Mouse (Mus musculus): ENCODE results near the gene Asb17. TPM values are rescaled to one million over a fixed set of nuclear protein-coding genes. Genes with fewer than 3 reads are reported as not detected.

Asb17 gene
- polyA plus RNA-seq, 1 experiment from 2014 or later, result 6.4 TPM

DNA sequence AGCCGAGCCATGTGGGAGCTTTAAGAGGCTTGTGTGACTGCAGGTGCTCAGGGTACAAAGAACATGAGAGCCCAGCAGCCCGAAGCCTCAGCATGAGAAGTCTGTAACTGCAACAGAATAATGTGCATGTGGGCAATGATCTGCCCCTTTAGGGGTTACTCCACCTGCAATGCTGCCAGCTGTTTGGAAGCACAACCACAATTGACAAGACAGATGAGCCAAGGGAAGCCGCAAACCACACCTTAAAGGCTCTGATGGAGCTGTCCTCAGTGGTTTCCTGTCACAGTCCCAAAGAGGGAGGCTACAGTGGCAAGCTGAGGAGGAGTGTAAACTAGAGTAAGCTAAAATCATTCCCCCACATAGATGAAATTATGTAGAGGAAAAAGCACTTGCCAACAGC is 51.4 kb downstream of the Asb17 start:
- Histone ChIP-seq H3K27ac (no peak overlapping the region), H3K9ac (no peak overlapping the region), H3K4me2 (no peak overlapping the region), H3K36me3 (no peaks in the 10 kb centered on the region), H3K4me3 (replicated peaks) (no peak overlapping the region), H3K4me1 (replicated peaks) (peaks cover 14% of the 10 kb centered on the region), H3K9me3 (replicated peaks) (no peaks in the 10 kb centered on the region), H3K27me3 (no peaks in the 10 kb centered on the region; the same call in 1 of the 2 replicates)
- DNase-seq (no peak), ATAC-seq (ENCODE audit: low read depth) (no peak)
- 39% methylated on average over 3 of the region's 3 CpGs for WGBS (ENCODE audit: insufficient replicate concordance)

DNA sequence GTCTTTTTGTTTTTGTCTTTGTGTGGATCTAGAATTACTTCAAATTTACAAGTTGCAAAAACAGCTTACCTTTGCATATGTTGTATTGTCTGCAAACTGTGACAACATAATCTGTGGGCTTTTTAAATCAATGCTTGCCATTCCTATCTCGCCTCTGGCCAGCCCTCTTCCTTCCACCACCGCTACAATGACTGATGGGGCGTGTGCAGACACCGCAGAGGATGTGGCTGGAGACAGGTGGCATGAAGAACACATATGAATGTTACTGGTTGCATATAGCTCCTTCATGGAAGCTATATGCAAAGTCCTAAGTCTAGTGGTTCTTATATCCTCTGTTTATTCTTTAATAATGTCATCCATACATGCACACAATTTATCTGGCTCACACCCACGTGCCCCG is 53.2 kb downstream of the Asb17 start:
- H3K9ac ChIP-seq, result no peak overlapping the region
- H3K27ac ChIP-seq, result no peak overlapping the region
- no peak overlapping the region for H3K4me3 ChIP-seq (replicated peaks)
- no peaks in the 10 kb centered on the region for H3K36me3 ChIP-seq
- H3K4me1 ChIP-seq (replicated peaks), result peaks cover 27% of the 10 kb centered on the region
- H3K9me3 ChIP-seq (replicated peaks), result no peaks in the 10 kb centered on the region
- no peaks in the 10 kb centered on the region; the same call in 1 of the 2 replicates for H3K27me3 ChIP-seq
- DNase-seq (no peak), ATAC-seq (ENCODE audit: low read depth) (no peak)
- H3K4me2 ChIP-seq, result no peak overlapping the region
- WGBS (ENCODE audit: insufficient replicate concordance), result 25% methylated on average over 6 of the region's 6 CpGs

DNA sequence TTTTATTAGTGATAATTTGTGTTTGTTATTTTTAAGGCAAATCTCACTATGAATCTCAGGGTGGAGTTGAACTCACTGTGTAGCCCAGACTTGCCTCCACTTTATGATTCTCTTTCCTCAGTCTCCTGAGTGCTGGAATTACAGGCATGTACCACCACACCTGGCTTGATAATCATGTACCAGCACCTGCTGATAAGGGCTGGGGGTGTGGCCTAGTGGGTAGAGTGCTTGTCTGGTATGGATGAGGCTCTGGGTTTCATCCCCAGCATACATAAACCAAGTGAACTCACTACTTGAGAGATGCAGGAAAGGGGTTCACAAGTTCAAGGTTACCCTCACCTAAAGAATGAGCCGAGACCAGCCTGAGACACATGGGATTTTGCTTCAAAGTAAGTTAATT is 57.9 kb downstream of the Asb17 start:
- Histone ChIP-seq H3K9ac (no peak overlapping the region), H3K4me3 (replicated peaks) (no peak overlapping the region), H3K4me1 (replicated peaks) (peaks cover 36% of the 10 kb centered on the region), H3K4me2 (no peak overlapping the region), H3K36me3 (peaks cover 35% of the 10 kb centered on the region), H3K9me3 (replicated peaks) (no peaks in the 10 kb centered on the region), H3K27ac (no peak overlapping the region), H3K27me3 (no peaks in the 10 kb centered on the region; the same call in 1 of the 2 replicates)
- WGBS (ENCODE audit: insufficient replicate concordance), result 76% methylated on average over 1 of the region's 1 CpGs
- ATAC-seq (ENCODE audit: low read depth) (no peak), DNase-seq (peak; percentile 38)

DNA sequence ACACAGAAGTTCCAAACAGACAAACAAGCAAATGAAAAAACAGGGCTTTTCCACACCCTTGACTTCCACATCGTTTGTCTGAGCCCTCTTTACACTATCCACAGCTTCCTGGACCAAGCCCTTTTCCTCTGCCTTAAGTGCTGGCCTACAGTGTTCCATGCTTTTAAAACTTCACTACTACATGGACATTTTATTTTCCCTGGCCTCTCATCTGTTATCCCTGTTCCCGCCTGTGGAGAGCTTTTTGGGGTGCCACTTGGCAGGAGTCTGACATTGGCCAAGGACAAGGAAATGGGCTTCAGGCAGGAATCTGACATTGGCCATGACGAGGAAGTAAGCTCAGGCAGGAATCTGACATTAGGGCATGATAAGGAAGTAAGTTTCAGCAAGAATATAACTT is 58.6 kb downstream of the Asb17 start:
- Histone ChIP-seq H3K4me3 (replicated peaks) (no peak overlapping the region), H3K27ac (peak overlapping the region; percentile 31; the same call in 1 of the 2 replicates), H3K4me1 (replicated peaks) (peaks cover 35% of the 10 kb centered on the region), H3K36me3 (peaks cover 42% of the 10 kb centered on the region), H3K27me3 (no peaks in the 10 kb centered on the region; the same call in 1 of the 2 replicates), H3K9ac (no peak overlapping the region), H3K4me2 (no peak overlapping the region), H3K9me3 (replicated peaks) (no peaks in the 10 kb centered on the region)
- DNase-seq (no peak), ATAC-seq (ENCODE audit: low read depth) (no peak)
- WGBS (ENCODE audit: insufficient replicate concordance), result 23% methylated on average over 3 of the region's 3 CpGs

DNA sequence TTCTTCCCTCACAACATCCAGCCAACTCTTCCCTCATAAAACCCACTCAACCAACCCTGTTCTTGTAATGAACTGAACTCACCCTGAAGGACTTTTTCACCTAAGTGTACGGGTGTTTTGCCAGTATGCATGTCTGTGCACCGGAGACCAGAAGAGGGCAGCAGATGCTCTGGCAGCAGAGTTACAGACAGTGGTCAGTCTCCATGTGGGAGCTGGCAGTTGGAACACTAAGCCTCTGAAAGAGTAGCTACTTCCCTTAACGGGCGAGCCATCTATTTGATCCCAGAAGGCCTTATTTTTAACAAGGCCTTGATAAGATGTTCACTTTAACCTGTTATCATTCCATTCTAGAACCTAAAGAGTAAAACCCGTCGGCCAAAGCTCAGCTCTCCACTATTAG is 60.6 kb downstream of the Asb17 start:
- H3K27me3 ChIP-seq, result no peaks in the 10 kb centered on the region
- 54% methylated on average over 6 of the region's 6 CpGs for WGBS (ENCODE audit: insufficient replicate concordance)
- peak overlapping the region; percentile 40 for H3K27ac ChIP-seq
- no peaks in the 10 kb centered on the region for H3K9me3 ChIP-seq (replicated peaks)
- no peak overlapping the region for H3K4me2 ChIP-seq
- DNase-seq, result peak; percentile 46
- no peak overlapping the region for H3K4me3 ChIP-seq (replicated peaks)
- peak; percentile 49 for ATAC-seq (ENCODE audit: low read depth)
- peaks cover 54% of the 10 kb centered on the region for H3K4me1 ChIP-seq (replicated peaks)
- peaks cover 62% of the 10 kb centered on the region for H3K36me3 ChIP-seq
- no peak overlapping the region for H3K9ac ChIP-seq

Other genes with a start within 250 kb of the Asb17 start
- 8.3 and 9.6 TPM in 2 replicates for gene St6galnac3, start 119.0 kb upstream of the Asb17 start, polyA plus RNA-seq (2015; fragmentation: Nextera tagmentation; extraction: Ambion mirVana)
- 0.06 and 0.10 TPM in 2 replicates for gene Msh4, start 61.9 kb downstream of the Asb17 start, polyA plus RNA-seq (2015; fragmentation: Nextera tagmentation; extraction: Ambion mirVana)
- gene Rabggtb, start 68.8 kb downstream of the Asb17 start, polyA plus RNA-seq (2015; fragmentation: Nextera tagmentation; extraction: Ambion mirVana), result 56.3 and 59.4 TPM in 2 replicates
- gene Acadm, start 100.4 kb downstream of the Asb17 start, polyA plus RNA-seq (2015; fragmentation: Nextera tagmentation; extraction: Ambion mirVana), result 52.6 and 64.9 TPM in 2 replicates
- gene Slc44a5, start 129.2 kb downstream of the Asb17 start, polyA plus RNA-seq (2015; fragmentation: Nextera tagmentation; extraction: Ambion mirVana), result 0.21 and 0.24 TPM in 2 replicates

Measured in liver, embryonic 13.5 days (tissue).